Mouse (Mus musculus) liver, adult 2 months (tissue): ENCODE results near the gene Zfp827.

Source experiments
- CTCF ChIP-seq: fragments of 200-500 bp; IDR thresholded peaks from 2 replicates; pipeline ENCODE4 v1.5.1; 2011; ENCODE audit warnings: low read depth, low read length, control low read depth
- POLR2A ChIP-seq: fragments of 200-500 bp; IDR thresholded peaks from 2 replicates; pipeline ENCODE4 v1.6.1; 2011; ENCODE audit warnings: low read length, control low read depth; ENCODE audit not compliant: insufficient read depth; ENCODE audit errors: extremely low read depth

DNA sequence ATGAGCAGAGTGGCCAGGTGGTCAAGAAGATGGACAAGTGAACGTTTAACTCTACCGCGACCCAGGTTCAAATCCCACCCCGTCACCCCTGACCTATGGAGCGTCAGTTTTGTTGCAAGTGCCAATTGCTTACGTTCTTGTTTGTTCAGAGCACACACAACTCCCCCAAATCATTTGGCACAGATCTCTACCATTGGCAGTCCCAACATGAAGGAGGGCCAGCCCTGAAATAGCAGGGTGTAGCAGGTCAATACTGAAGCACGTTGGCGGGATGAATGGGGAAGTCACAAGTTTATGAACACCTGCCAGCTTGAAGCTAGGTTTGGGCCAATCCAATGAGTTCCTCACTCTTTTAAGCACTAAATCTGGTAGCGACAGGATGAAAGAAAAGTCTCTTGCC lies 46.7 kb downstream of the Zfp827 start:
- TF ChIP-seq CTCF (no peak), POLR2A (no peak)
